Mouse (Mus musculus): ENCODE measurements around the gene Gm4924.

Gm4924 gene

GRCm38 (mm10) chr10:82354083-82355010 lies at the start of gene Gm4924:
Gene Gm4924 (plus strand): TSS chr10:82354255.
- peak; percentile 88 to 89 for DNase-seq

- DNase-seq: no peak
These were observed 37.6 kb upstream of the Gm4924 start, which contains the start of gene 4932415D10Rik for GRCm38 (mm10) chr10:82316482-82316881. Gene 4932415D10Rik (minus strand): TSS chr10:82316582.

- DNase-seq: peak in 1 of 2 experiments; percentile 1
These were observed 33.9 kb upstream of the Gm4924 start for GRCm38 (mm10) chr10:82320134-82320533.

- no peak for DNase-seq
These were observed 24.2 kb upstream of the Gm4924 start for GRCm38 (mm10) chr10:82329826-82330225.

GRCm38 (mm10) chr10:82355401-82355800 lies 1.3 kb downstream of the Gm4924 start:
- no peak for DNase-seq

GRCm38 (mm10) chr10:82361911-82362310 lies 7.9 kb downstream of the Gm4924 start:
- peak in 1 of 2 experiments; percentile 7 for DNase-seq

GRCm38 (mm10) chr10:82382992-82383391 lies 28.9 kb downstream of the Gm4924 start:
- DNase-seq: no peak

GRCm38 (mm10) chr10:82409511-82409910 lies 55.5 kb downstream of the Gm4924 start:
- DNase-seq: no peak

- no peak for DNase-seq
These were observed 69.6 kb downstream of the Gm4924 start for GRCm38 (mm10) chr10:82423631-82424030.

Measured in cerebellum, postnatal 14 days (tissue).